Mouse (Mus musculus) kidney, adult 2 months (tissue): ENCODE measurements around the gene Cbfa2t3.

Source experiments
- CTCF ChIP-seq: fragments of 200-500 bp; conservative IDR thresholded peaks from 2 replicates; pipeline ENCODE4 v1.5.1; 2011; ENCODE audit warnings: low read depth, mild to moderate bottlenecking, control low read depth, low read length, moderate library complexity, mixed read lengths; ENCODE audit not compliant: insufficient read depth, insufficient read length
- POLR2A ChIP-seq: fragments of 200-500 bp; IDR thresholded peaks from one replicate; pipeline ENCODE4 v1.6.1; 2011; ENCODE audit warnings: low read depth, low read length, control low read depth

DNA sequence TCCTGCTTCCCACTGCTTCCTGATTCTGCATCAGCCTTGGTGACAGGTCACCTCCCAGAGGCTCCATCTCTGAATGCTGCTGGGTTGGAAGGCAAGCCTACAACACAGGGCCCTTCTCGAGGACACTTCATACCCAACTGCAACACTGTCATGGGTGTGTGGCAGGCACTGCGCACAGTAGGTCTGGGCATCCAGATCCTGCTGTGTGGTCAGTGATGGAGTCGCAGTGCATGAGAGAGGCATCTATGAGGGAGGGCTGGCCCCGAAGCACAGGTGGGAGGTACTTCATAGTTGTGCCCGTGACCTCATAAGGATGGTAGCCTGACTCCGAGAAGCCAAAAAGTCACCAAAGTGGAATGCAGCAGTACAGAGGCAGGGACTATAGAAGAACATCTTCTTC, 26.3 kb upstream of the Cbfa2t3 start:
- no peak for TF ChIP-seq POLR2A
- TF ChIP-seq CTCF = no peak
